Mouse (Mus musculus): Measurements from ENCODE around the gene Obp2a. TPM values are rescaled to one million over a fixed set of nuclear protein-coding genes. Genes with fewer than 3 reads are reported as not detected.
"Not testable (repeated sequence)": the region's sequence is repeated elsewhere in the genome, so short reads cannot be mapped to it uniquely, and the experiment has no call there.

Obp2a gene
- polyA plus RNA-seq, 1 experiment from 2014 or later: not detected

DNA sequence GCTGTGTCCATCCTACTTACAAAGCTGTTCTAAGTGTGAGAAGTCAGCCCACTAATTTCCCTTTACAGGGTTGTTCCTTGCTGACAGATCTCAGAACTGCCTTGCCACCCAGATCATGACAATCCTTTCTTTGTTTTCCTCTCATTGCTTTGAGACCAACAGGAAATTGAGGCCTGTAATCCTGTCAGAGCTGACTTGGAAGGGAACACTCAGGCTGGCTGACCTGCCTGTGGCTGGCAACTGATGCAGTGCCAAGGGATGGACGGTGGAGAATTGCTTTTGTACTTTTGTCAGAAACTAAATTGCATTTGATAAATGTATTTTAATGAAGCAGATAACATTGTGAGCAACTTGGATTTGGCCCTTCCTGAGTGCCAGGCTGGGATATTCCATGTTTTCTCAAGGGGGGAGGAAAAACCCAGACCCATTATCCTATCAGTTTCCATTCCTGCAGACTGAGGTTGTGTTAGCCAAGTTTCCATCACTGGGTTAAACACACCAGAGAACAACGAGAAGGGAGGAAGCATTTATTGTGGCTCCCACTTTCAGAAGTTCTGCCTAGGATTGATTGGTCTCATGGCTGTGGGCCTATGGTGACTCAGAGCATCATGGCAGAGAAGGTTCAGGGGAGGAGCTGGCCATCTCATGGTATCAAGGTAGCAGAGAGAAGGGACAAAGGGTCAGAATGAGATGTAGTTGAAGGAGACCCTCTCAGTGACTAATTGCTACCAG is 33.5 kb downstream of the Obp2a start:
- Histone ChIP-seq H3K9me3 (ENCODE audit: control insufficient read depth) (no peaks in the 10 kb centered on the region), H3K27ac (ENCODE audit: low read depth, low read length) (no peak overlapping the region), H3K36me3 (ENCODE audit: control insufficient read depth, insufficient read depth) (no peaks in the 10 kb centered on the region), H3K4me2 (replicated peaks; ENCODE audit: low read depth) (no peak overlapping the region), H3K4me1 (replicated peaks; ENCODE audit: control insufficient read depth, insufficient read depth, low read length) (no peaks in the 10 kb centered on the region), H3K9ac (ENCODE audit: low read depth, low read length) (no peak overlapping the region), H3K27me3 (replicated peaks; ENCODE audit: control insufficient read depth, insufficient read depth, low read length) (no peaks in the 10 kb centered on the region), H3K4me3 (ENCODE audit: low read depth, low read length) (no peak overlapping the region)
- no peak for ATAC-seq
- no peak for TF ChIP-seq CTCF (IDR thresholded peaks at IDR 0.05; ENCODE audit: low read depth)
- WGBS: 62% methylated on average over 2 of the region's 2 CpGs

DNA sequence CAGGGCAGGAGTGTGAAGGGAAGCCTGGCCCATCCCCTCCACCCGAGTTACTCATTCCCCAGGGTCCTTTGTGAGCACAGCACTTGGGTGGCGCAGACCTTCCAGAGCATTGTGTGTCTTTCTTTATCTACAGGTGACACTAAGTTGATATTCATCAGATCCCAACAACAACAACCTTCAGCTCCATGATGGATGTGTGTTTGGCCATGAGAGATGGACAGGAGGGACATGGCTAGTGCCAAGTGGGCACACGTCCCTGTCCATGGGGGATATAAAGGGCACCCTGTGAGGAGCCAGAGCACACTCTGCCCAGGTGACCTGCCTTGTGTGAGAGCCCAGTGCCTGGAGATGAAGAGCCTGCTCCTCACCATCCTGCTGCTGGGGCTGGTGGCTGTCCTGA is 36.9 kb downstream of the Obp2a start, which contains the start of gene Obp2b:
Gene Obp2b (plus strand): TSS at position 301 of the 400 bp plus-strand sequence.
- H3K9me3 ChIP-seq (ENCODE audit: control insufficient read depth); H3K4me2 ChIP-seq (replicated peaks; ENCODE audit: low read depth); H3K36me3 ChIP-seq (ENCODE audit: control insufficient read depth, insufficient read depth); ATAC-seq; H3K4me1 ChIP-seq (replicated peaks; ENCODE audit: control insufficient read depth, insufficient read depth, low read length); H3K4me3 ChIP-seq (ENCODE audit: low read depth, low read length); H3K27me3 ChIP-seq (replicated peaks; ENCODE audit: control insufficient read depth, insufficient read depth, low read length); H3K9ac ChIP-seq (ENCODE audit: low read depth, low read length); H3K27ac ChIP-seq (ENCODE audit: low read depth, low read length): not testable (repeated sequence)
- WGBS: 59% methylated on average over 3 of the region's 3 CpGs

DNA sequence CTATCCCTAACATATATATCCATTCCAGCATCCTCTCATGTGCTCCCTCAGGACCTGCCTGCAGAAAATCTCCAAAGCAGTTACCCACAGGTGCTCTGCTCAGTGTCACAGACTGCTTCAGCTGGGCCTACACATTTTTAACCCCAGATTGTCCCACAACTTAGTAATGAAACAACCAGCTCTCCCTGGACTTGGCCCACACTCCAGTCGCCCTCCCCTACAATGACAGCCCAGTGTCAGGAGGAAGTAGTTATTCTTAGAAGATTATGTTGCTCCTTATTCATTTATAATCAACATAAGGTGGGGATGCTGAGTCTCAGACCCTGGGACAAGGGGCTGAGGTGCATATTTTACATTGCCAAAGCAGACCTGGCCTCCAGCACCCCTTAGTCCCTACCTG is 41.8 kb downstream of the Obp2a start:
- no peaks in the 10 kb centered on the region for H3K9me3 ChIP-seq (ENCODE audit: control insufficient read depth)
- no peak overlapping the region for H3K9ac ChIP-seq (ENCODE audit: low read depth, low read length)
- H3K4me2 ChIP-seq (replicated peaks; ENCODE audit: low read depth): no peak overlapping the region
- H3K4me1 ChIP-seq (replicated peaks; ENCODE audit: control insufficient read depth, insufficient read depth, low read length): no peaks in the 10 kb centered on the region
- 53% methylated on average over 1 of the region's 1 CpGs for WGBS
- no peaks in the 10 kb centered on the region for H3K27me3 ChIP-seq (replicated peaks; ENCODE audit: control insufficient read depth, insufficient read depth, low read length)
- no peaks in the 10 kb centered on the region for H3K36me3 ChIP-seq (ENCODE audit: control insufficient read depth, insufficient read depth)
- H3K27ac ChIP-seq (ENCODE audit: low read depth, low read length): no peak overlapping the region
- H3K4me3 ChIP-seq (ENCODE audit: low read depth, low read length): no peak overlapping the region
- no peak for TF ChIP-seq CTCF (IDR thresholded peaks at IDR 0.05; ENCODE audit: low read depth)
- ATAC-seq: no peak

Other genes starting within 250 kb of the Obp2a start
- gene Clic3, start 243.2 kb upstream of the Obp2a start, polyA plus RNA-seq (2015; fragmentation: Nextera tagmentation; extraction: Ambion mirVana): 2.0 and 2.8 TPM in 2 replicates
- 41.2 and 46.2 TPM in 2 replicates for gene Paxx, start 238.9 kb upstream of the Obp2a start, polyA plus RNA-seq (2015; fragmentation: Nextera tagmentation; extraction: Ambion mirVana)
- 1.2 and 2.2 TPM in 2 replicates for gene Ptgds, start 230.0 kb upstream of the Obp2a start, polyA plus RNA-seq (2015; fragmentation: Nextera tagmentation; extraction: Ambion mirVana)
- gene Lcn12, start 206.1 kb upstream of the Obp2a start, polyA plus RNA-seq (2015; fragmentation: Nextera tagmentation; extraction: Ambion mirVana): 0.40 and 0.51 TPM in 2 replicates
- gene Fbxw5, start 199.3 kb upstream of the Obp2a start, polyA plus RNA-seq (2015; fragmentation: Nextera tagmentation; extraction: Ambion mirVana): 38.5 and 40.2 TPM in 2 replicates
- 48.5 and 49.3 TPM in 2 replicates for gene C8g, start 198.3 kb upstream of the Obp2a start, polyA plus RNA-seq (2015; fragmentation: Nextera tagmentation; extraction: Ambion mirVana)
- gene Traf2, start 153.1 kb upstream of the Obp2a start, polyA plus RNA-seq (2015; fragmentation: Nextera tagmentation; extraction: Ambion mirVana): 16.4 and 18.7 TPM in 2 replicates
- 481 and 496 TPM in 2 replicates for gene Edf1, start 142.2 kb upstream of the Obp2a start, polyA plus RNA-seq (2015; fragmentation: Nextera tagmentation; extraction: Ambion mirVana)
- gene Mamdc4, start 125.2 kb upstream of the Obp2a start, polyA plus RNA-seq (2015; fragmentation: Nextera tagmentation; extraction: Ambion mirVana): 588 and 718 TPM in 2 replicates
- gene Phpt1, start 124.8 kb upstream of the Obp2a start, polyA plus RNA-seq (2015; fragmentation: Nextera tagmentation; extraction: Ambion mirVana): 116 TPM in 2 replicates
- 0.68 and 0.78 TPM in 2 replicates for gene Ajm1, start 118.3 kb upstream of the Obp2a start, polyA plus RNA-seq (2015; fragmentation: Nextera tagmentation; extraction: Ambion mirVana)
- 26.8 and 26.9 TPM in 2 replicates for gene Rabl6, start 91.5 kb upstream of the Obp2a start, polyA plus RNA-seq (2015; fragmentation: Nextera tagmentation; extraction: Ambion mirVana)
- gene Ccdc183, start 82.4 kb upstream of the Obp2a start, polyA plus RNA-seq (2015; fragmentation: Nextera tagmentation; extraction: Ambion mirVana): 0.09 and 0.16 TPM in 2 replicates
- 23.0 and 25.6 TPM in 2 replicates for gene Tmem141, start 78.0 kb upstream of the Obp2a start, polyA plus RNA-seq (2015; fragmentation: Nextera tagmentation; extraction: Ambion mirVana)
- gene Fcna, start 72.0 kb upstream of the Obp2a start, polyA plus RNA-seq (2015; fragmentation: Nextera tagmentation; extraction: Ambion mirVana): 4.1 and 4.7 TPM in 2 replicates
- gene Lcn8, start 46.9 kb upstream of the Obp2a start, polyA plus RNA-seq (2015; fragmentation: Nextera tagmentation; extraction: Ambion mirVana): not detected in 2 replicates
- gene Lcn5, start 42.1 kb upstream of the Obp2a start, polyA plus RNA-seq (2015; fragmentation: Nextera tagmentation; extraction: Ambion mirVana): not detected in 2 replicates
- not detected in 2 replicates for gene Lcn6, start 23.3 kb upstream of the Obp2a start, polyA plus RNA-seq (2015; fragmentation: Nextera tagmentation; extraction: Ambion mirVana)
- not detected in 2 replicates for gene Lcn10, start 17.3 kb upstream of the Obp2a start, polyA plus RNA-seq (2015; fragmentation: Nextera tagmentation; extraction: Ambion mirVana)
- gene Bmyc, start 6.7 kb downstream of the Obp2a start, polyA plus RNA-seq (2015; fragmentation: Nextera tagmentation; extraction: Ambion mirVana): 34.7 and 35.6 TPM in 2 replicates
- not detected in 2 replicates for gene Obp2b, start 37.0 kb downstream of the Obp2a start, polyA plus RNA-seq (2015; fragmentation: Nextera tagmentation; extraction: Ambion mirVana)
- not detected in 2 replicates for gene Lcn3, start 65.5 kb downstream of the Obp2a start, polyA plus RNA-seq (2015; fragmentation: Nextera tagmentation; extraction: Ambion mirVana)
- gene Lcn11, start 77.0 kb downstream of the Obp2a start, polyA plus RNA-seq (2015; fragmentation: Nextera tagmentation; extraction: Ambion mirVana): not detected in 2 replicates
- gene Gm13539, start 82.2 kb downstream of the Obp2a start, polyA plus RNA-seq (2015; fragmentation: Nextera tagmentation; extraction: Ambion mirVana): not detected in 2 replicates
- not detected in 2 replicates for gene Glt6d1, start 115.8 kb downstream of the Obp2a start, polyA plus RNA-seq (2015; fragmentation: Nextera tagmentation; extraction: Ambion mirVana)
- gene Lcn9, start 123.1 kb downstream of the Obp2a start, polyA plus RNA-seq (2015; fragmentation: Nextera tagmentation; extraction: Ambion mirVana): not detected in 2 replicates
- gene Sohlh1, start 147.2 kb downstream of the Obp2a start, polyA plus RNA-seq (2015; fragmentation: Nextera tagmentation; extraction: Ambion mirVana): not detected in 2 replicates
- 0.18 TPM in 2 replicates for gene Kcnt1, start 163.7 kb downstream of the Obp2a start, polyA plus RNA-seq (2015; fragmentation: Nextera tagmentation; extraction: Ambion mirVana)

All from intestine, postnatal 0 days (tissue).